Mouse (Mus musculus): ENCODE data around the gene Cep131.
A peak's percentile ranks its signal among the peaks of the same experiment; 100 is the strongest.

DNA sequence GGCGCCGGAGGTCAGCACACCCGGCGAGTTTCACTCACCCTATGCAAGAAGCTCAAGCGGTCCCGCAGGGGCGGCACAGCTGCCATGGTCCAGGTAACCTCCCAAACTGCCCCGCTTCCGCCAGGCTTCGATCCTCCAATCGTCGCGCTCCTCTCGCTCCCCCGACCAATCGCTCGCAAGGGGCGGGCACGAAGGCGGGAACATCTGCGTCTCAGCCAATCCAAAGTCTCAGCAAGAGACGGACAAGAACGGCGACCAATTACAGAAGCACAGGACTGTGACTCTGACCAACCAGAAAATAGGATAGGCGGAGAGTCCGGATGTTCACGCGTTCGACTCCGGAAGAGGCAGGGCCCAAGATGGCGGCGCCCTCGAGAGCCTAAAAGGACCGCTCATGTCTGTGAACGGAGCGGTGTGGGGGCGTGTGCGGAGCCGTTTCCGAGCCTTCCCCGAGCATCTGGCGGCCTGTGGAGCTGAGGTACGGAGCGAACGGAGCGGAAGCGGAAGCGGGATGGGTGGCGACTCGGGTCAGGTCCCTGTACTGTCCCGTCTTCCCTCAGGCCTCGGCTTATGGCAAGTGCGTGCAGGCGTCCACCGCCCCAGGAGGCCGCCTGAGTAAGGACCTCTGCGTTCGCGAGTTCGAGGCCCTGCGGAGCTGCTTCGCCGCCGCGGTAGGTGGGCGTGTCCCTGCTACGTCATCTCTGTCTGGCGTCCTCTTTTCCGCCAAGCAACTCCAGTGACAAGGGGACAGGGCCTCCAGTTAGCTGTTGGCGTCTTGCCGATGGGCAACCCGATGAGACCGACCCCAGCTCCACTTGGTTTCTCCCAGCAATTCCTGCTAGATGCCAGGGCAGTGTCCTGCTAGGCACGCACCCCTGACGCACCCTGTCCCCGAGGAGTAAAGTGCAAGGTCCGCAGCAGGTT, 12.2 kb upstream of the Cep131 start, which contains the start of the genes Tepsin and Ndufaf8:
- TF ChIP-seq CTCF (IDR thresholded peaks at IDR 0.05; ENCODE audit: low read depth): no peak
- TF ChIP-seq EP300 (optimal IDR thresholded peaks at IDR 0.05): peak; percentile 99
